Mouse (Mus musculus) spleen, postnatal 36 days (tissue): ENCODE measurements at regions not wholly inside any gene's neighbourhood (a gene's known extent, or its start where the extent isn't known, plus 50 kb on each side); places are given as distances from the start of the nearest gene placed in this dataset.

Experiments used
- DNase-seq, 2 experiments: peaks; one replicate each; pipeline ENCODE4 v3.0.0; 2022; ENCODE audit warnings: low spot score in 2 of 2, mixed read lengths in 1 of 2

DNA sequence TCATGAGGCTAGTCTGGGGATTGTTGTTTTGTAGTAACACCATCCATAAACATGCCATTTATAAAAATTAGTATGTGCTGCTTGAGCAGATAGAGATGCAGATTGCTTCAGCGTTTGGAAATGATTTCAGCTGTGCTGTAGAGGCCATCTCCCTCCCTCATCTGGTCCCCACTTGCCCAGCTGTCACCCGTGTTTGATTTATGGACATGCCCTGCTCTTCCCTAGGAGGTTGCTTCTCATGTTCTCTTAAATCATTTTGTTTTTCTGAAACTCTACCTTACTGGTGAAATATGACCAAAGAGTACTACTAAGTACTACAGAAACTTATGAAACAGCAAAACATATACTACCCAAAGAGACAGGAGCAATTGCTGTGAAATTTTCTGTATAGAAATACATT lies 284.7 kb upstream of the N6amt1 start:
- no peak for DNase-seq

DNA sequence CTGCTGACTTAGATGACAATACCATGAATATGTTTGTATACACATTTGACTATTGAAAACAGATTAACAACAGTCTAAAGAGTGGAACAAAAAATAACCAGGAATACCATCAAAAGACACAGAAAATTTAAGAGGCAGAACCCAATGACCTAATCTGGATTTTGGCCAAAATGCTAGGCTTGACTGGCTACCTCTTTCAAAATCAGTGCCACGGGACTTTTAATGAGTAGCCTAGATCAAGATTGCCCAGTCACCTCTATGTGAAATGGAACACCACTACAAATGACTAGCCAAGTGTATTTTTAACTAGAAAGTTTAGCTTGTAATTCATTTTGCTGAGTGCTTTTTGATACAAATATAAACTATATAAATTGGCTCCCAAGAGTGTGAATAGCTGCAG lies 286.0 kb upstream of the N6amt1 start:
- DNase-seq: no peak

DNA sequence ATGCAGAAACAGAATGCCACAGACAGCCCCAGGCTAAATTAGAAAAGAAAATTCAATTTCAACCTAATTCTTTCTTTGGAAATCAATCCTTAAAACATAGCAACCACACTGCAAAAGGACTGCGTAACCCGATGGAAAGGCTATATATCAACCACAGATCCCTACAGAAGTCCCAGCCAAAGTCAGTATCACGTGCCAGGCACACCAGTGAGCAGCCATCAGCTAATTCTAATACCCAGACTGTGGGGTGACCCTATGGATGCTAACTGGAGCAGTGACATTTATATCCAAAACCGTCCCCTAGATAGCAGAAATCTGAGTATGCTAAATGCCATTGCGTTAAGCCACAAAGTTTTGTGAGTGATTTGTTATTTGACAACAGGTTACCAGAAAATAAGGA lies 286.5 kb upstream of the N6amt1 start:
- DNase-seq: no peak

DNA sequence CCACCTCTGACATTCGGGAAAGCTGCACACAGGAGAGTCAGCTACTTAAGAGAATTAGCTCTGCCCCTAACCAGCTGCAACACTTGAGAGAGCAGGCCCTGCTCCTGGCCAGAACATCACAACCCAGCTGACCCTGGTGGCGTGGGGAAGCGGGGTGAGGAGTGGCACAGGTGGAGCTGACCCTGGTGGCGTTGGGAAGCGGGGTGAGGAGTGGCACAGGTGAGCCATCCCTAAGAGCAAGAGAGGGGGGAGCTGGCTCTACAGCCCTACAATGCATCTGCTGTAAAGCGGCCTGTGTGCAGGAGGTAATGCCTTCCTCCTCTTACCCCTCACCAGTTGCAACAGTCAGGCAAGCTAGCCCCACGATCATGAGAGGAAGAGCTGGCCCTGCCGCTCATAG lies 293.5 kb upstream of the N6amt1 start:
- DNase-seq: no peak

DNA sequence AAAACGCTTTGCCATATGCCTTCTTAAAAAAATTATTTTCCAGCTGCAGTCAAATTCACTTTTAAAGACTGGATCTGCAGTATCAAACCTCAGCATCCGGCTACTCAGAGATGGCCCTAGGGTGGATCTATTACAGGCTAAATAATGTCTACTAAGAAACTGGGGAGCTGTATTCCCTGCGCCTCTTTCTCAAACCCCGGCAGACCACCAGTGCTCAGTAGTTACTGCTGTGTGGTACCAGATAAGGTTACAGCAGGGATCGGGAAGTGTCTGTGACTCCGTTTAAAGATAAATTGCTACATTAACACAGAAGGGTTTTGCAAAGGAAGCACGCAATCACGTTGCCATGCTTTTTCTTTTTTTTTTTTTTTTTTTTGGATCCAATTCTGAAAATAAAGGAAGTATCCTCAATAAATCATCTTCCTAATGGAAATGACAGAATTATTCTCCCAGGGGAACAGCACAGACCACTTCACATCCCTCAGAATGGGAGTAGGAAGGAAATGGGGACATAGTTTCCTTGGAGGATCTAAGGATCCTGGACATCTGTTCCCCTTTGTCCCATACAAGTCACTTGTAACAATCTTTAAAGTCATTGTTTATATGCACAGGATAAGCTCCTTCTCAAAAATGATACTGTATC lies 304.1 kb upstream of the N6amt1 start:
- no peak for DNase-seq

DNA sequence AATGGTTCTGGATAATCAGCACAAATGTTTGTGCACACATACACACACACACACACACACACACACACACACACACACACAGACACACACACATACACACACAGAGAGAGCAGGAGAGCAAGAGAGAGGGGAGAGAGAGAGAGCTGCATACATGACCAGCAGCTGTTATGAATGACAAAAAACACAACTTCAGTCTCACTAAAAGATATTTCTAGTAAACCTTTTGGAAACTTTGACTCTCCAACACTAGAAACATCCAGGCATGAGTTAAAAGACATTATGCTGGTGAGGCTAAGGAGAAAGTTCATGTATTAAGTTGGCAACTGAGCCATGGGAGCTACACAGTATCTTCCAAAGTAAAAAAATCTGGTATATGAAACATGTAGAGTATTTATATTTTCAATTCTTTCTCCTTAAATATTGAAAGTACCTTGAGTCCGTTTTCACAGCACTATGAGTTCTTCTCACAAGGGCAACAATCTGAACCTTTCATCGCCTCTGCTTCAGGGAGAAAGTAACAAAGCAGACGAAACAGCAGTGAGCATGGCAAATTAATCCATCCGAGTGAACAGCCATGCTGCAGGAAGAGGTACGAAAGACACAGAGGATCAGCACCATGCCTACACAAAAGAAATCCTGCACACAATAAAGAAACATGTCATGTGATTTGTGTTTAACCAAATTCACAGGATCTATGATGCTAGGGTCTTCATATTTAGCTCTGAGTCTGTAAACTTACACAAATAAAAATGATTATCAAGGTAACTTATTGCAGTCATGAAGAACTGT lies 309.0 kb upstream of the N6amt1 start:
- DNase-seq: no peak

DNA sequence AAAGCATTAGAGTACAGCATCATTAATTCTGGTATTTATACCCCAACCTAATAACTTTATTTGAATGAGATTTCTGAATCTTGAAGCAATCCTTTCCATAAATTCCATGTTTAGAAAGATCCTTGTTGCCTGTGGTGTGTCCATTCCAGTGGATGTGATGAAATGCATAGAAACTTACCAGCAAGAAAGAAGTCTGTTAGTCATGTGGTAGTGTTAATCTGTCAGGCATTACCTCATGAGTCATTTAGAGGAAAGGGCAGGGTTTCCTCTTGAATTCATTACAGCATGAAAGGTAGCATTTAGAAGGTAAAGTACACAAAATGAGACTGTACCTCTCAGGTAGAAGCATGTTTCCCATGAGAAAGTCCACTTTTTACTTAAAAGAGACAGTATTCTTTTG lies 310.3 kb upstream of the N6amt1 start:
- DNase-seq: no peak

DNA sequence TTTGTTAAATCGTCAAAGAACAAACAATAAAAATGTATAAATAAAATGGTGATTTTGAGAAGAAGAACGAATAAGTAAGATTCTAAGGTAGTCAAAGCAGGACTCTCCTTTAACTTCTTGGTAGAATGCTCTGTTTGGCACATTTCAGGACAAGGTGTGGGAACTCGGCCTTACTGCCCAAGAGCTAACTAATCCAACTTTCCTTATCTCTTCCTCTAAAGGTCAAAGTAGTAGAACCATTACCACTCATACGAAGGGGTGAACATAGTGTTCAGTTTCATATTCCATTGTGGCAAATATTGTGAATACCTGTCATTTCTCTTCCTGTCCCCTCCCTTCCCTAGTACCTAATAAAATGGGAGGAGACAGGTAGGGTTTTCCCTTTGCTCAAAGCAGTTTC lies 313.6 kb upstream of the N6amt1 start:
- DNase-seq: no peak

DNA sequence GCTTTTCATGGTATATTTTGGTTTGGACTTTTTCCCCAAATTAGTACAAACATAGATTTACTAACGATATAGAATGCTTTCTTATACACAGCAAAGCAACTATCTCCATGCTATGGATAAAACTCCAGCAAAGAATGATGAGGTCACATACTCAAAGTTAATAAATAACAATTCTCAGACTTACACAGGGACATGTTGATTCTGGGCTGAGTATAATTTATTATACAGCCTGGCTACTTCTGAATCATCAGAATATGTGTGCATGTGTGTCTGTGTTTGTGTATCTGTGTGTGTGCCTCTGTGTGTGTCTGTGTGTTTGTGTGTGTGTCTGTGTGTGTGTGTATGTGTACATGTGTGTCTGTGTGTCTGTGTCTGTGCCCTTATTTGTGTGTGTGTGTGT lies 314.1 kb upstream of the N6amt1 start:
- no peak for DNase-seq

DNA sequence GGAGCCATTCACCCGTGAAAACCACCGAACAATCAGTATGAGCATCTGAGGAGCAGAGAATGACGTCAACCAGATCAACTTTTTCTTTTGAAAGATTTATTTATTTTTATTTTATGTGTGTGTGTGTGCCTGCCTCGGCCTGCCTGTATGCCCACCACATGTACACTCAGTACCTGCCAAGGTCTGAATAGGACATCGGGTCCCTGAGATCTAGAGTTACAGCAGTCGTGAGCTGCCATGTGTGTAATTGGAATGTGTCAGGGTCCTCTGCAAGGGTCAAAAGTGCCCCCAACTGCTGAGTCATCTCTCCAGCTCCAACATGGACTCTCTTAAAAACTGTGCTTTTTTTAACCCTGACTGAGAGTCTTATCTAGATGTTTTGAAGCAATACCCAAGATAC lies 316.9 kb upstream of the N6amt1 start:
- DNase-seq: no peak

DNA sequence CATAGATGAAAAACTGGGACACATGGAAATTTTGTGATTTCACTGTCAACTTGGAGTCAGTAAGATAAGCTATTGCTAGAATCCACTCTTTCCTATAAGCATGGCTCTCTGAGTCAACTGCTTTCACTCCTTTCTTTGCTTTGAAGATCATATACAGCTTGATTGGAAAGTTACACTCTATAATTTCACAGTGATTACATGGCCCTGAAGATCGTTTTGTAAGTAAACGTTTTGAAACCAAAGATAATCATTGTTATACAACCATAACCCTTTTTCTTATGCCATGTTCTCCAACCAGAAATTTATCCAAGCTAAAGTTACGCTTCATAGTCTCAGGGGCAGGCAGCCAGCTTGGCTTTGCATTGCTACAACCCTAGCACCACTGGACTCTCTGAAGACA lies 322.1 kb upstream of the N6amt1 start:
- no peak for DNase-seq

DNA sequence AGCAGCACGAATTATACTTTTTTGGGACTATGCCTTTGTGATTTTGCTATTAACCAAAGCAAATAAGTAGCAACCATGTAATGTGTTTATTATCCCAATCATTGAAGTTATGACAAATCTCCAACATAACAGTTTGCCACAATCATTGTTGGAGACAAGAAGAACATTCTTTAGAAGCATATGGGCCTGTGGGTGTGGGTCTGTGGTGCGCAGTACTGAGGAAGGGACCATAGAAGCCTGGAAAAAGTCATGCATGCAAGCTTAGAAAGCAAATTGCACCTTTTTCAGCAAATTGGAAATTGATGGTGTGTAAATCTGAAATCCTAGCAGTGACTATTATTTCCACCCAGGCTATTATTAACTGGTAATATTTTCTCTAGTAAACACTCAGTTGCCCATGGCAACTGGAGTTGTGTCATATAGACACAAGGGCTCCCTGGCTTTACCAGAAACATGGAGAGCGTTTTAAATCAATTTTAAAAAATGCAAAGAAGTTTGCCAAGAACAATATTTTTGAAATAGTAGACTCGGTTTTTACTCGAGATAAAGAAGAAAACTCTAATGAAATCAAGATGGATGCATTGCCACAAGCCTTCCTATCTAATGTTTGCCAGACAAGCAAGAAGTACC lies 325.4 kb upstream of the N6amt1 start:
- DNase-seq: no peak

DNA sequence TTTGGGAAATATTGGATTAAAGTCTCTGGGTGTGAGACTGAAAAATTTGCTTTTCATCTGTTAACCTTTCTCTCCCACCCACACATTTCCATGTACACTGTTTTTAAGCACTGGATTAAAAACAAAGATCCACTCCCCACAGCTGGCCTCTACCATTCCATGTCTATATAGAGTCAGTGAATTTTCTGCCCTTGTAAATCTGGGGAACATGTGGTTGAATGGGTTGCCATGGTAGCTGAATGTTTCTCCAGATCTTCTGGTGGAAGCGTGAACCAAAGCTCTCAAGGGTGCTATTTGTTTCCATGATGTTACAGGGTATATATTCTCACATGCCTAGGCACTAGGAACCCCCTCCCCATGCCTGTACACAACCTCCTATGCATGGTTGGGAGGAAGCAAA lies 326.4 kb upstream of the N6amt1 start:
- DNase-seq: no peak

DNA sequence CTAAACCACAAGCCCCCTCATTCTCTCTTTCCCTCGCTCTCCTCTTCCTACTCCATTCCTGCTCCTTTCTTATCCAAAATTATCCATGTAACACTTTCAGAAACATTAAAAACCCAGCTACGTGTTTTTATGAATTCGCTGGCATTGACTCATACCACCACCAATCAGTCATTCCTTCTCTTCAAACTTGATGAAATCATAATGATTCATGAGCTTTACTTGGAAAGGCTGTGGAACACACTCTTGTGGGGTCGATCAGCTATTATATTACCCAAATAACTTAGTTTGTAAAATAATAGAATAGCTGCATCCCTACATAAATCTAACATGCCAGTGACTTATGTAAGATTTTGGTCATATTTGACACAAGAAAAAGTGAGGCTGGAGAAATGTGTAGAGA lies 331.9 kb upstream of the N6amt1 start:
- no peak for DNase-seq

DNA sequence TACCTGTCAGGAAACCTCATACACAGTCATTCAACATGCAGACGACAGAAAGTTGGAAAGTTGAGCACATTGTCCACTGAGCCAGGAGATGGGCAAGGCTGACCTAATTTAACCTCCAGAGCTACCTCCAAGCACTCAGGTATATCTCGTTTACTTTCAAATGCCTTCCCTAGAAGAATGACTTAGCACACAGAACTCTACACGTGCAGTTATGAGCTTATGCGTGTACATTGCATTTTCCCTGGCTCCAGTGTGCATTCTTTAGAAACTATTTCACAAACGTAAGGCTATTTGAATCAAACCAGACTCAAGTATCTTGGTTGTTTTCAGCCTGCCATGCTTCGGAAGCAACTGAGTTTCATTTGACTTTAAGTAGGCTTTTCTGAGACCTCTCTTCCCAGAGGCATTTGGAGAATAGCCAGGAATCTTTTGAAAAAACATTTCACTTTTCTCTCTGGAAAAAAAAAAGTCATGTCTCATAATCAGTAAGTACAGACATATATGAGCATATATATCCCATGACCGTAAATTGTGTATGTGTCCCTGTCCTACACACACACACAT lies 336.8 kb upstream of the N6amt1 start:
- DNase-seq: no peak

DNA sequence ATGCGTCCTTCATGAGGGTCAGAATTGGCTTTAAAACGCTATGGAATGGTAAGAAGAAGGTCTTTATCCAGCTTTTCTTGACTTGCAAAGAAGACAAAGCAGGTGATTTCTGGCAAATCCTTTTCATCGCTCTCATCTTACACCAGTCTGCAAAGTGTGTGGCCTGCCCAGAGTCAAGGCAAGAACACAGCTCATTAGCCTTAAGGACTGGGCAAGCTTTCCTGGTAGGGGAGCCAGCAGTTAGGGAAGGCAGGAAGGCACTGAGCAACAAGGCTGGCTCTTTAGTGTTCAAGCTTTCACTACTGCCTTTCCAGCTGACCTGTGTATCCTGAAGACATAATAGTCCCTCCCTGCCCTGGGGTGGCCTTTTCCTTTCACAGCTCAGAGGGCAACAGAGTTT lies 352.4 kb upstream of the N6amt1 start:
- no peak for DNase-seq

DNA sequence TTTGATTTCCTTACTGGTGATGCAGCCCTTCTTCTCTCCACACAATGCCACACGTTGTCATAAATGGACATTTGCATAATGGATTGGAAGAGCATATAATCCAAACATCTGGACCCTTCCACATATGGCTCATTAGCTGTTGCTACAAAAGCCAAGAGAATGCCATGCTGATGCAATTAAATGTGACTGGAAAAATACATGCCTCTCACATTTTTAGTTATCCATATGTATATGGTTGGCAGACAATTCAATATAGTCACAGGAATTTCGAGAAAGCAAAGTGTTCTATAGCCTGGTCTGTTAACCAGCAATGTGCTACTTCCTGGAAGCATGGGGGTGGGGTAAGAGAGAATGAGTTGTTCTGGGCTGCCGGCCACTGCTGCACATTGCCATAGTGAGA lies 352.9 kb upstream of the N6amt1 start:
- DNase-seq: no peak

DNA sequence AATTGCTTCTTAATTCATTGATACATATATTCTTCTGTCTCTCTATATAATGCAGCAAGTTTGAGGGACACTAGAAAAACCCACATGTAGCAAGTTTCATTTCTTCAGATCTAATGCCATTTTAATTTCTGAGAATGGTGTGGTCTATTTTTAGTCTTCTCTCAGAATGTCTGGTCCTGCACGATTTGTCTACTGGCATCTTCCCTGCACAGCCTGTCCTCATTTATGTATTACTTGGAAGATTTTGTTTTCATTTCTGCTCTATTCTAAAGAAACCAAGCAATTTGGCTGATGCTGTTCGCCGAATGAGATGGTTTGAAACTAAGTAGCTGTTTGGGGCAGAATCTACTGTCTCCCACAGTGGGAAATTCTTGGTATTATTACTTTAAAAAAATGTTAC lies 382.3 kb upstream of the N6amt1 start:
- DNase-seq: no peak

DNA sequence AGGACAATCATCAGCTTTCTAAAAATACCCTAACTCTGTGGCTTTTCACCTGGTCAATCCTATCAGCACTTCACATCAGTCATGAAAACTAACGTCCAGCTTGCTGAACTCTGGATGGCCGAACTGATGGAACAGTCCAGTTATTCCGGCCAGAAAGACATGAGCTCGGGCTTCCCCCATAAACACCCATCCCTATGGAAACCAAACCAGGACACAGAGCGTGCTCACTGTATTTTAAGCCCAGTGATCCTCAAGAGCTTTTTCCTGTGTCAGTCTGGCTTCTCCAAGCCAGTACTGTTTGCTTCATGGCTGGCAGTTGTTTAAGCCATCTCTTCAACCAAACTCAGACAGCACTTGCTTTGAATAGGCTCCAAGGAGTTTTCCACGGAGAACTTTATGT lies 404.3 kb upstream of the N6amt1 start:
- DNase-seq: no peak

DNA sequence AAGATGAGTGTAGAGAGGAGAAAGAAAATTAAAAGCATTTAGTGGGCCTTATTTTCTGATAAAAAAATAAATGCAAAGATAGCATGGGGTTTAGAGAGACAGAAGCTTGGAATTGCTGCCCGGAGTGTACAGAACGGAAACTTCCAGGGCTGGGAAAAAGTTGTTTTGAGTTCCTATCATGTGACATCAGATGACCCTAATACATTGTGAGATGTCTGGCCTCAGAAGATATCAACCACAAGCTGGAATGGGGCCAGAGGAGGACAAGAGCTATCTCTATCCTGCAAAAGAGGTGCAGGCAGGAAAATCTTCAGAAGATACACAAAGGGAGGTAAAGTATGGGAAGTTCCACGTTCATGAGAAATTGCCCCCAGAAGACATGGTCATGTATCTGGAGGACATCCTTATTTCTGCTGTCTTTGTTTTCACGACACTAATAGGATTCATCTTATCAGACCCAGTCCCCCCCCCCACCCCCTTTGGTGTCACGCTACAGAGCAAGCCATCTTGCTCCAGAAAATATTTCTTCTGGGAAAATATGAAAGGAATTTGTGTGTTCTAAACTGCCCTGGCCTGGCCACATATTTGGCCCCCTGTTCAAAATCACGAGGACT lies 408.3 kb upstream of the N6amt1 start:
- DNase-seq: no peak

DNA sequence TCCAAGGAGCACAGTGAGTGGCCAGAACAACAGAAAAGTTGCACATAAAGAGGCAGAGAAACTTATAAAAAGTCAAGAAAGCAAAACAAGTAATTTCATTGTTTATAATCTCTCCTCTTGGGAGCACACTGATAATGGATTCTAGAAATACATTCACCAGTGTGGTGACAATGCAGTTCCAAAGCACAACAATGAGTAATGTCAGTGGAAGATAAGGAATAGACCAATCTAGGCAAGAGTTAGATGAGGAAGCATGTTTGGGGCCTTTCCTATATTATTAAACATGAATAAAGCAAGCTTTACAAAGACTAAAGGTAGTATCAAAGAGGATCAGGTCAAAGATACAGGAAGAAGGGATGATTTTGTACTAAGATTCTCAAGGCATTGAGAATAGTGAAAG lies 408.9 kb upstream of the N6amt1 start:
- no peak for DNase-seq

DNA sequence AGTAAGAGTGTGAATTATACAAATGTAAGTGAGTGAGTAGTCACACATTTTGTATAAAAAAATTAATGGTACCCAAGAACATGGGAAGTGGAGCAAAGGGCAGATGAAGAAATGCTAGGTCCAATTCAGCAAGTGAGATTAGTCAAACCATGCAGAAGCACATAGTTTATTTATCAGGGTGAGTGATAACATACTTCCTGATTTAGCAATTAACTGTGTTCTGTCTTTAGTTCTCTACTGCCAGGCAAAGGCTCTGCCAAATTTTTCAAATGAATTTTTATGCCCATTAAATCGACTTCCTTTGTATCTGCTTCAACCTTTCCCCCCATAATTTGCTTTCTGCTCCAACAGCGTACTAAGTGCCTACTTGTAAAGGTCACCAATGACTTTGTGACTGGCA lies 419.0 kb upstream of the N6amt1 start:
- DNase-seq: no peak

DNA sequence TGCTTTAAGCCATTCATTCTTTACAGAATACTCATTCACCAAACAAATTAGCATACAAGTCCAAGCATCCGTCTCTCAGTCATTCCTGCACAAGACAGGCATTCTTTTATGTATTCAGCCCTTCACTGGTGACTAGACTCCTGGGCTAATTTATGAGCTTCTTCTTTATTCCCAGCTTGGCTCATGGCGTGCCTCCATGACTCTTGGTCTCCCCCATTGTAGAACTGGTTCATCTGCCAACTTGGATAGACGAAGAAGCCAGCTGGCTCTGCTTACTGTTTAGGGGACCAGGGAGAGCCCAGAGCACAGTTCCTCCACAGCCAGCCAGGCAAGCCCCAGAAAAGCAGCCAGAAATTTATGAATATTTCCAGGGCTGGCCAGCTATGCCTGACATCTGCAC lies 421.2 kb upstream of the N6amt1 start:
- DNase-seq: no peak
